Mouse (Mus musculus) gastrocnemius, adult 18-20 months (tissue): ENCODE data around the gene Bcl2l2. TPM values are rescaled to one million over a fixed set of nuclear protein-coding genes. Genes with fewer than 3 reads are reported as not detected.

Experiments used
- DNase-seq: peaks from one replicate; pipeline ENCODE4 v3.0.0; 2021; ENCODE audit warnings: low spot score
- total RNA-seq, 2 experiments: library from RNA; stranded (reverse); gene quantifications; 2 replicates each; pipeline ENCODE4 v1.2.3; 2021

Bcl2l2 gene
- total RNA-seq, 2 experiments from 2014 or later, result 22.3 to 27.3 TPM

- DNase-seq, result no peak
Measured at GRCm38 (mm10) chr14:54892200-54892599, 9.0 kb downstream of the Bcl2l2 start, which contains the start of gene Pabpn1. TSS of gene Pabpn1 (plus strand) at chr14:54892500.

DNA sequence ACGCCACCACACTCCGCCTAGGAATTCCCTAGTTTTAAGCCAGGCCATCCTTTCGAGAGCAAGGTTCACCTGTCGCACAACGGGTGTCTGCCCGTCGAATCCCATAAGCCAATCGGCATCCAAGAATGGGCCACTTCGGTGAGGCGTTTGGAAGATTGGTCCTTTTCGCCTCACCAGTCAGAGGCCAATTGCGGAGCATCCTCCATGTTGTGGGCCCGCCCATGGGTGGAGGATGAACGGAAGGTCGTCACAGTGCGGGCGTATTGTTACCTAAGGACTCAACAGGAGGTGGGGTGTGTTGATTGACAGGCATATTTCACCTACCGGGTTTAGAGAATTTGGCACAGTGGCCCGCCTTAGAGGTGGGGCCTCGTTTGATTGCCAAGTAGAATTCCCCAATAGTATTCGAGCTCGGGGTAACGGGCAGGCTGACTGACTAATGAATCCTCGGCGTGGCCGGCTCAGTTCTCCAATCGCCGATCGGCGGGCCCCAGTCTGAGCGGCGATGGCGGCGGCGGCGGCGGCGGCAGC is 10.5 kb downstream of the Bcl2l2 start:
- DNase-seq, result peak; percentile 99

GRCm38 (mm10) chr14:54894296-54895151 is 11.3 kb downstream of the Bcl2l2 start:
- DNase-seq, result peak; percentile 58

GRCm38 (mm10) chr14:54897445-54897844 is 14.3 kb downstream of the Bcl2l2 start:
- DNase-seq, result no peak

DNA sequence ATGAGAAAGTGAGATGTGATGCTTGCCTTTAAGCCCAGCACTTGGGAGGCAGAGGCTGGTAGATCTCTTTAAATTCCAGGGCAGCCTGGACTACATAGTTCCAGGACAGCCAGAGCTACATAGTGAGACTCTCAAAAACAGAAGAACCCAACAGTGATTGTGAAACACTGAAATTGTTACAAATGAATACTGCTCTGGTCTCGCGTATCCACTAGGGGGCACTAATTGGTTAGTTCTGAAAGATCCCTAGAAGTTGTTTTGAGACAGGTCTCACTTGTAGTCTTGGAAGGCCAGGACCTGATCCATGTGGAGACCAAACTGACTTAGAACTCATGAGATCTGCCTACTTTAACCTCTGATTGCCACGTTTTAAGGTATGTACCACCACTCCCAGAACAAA is 17.2 kb downstream of the Bcl2l2 start:
- DNase-seq, result peak; percentile 79

DNA sequence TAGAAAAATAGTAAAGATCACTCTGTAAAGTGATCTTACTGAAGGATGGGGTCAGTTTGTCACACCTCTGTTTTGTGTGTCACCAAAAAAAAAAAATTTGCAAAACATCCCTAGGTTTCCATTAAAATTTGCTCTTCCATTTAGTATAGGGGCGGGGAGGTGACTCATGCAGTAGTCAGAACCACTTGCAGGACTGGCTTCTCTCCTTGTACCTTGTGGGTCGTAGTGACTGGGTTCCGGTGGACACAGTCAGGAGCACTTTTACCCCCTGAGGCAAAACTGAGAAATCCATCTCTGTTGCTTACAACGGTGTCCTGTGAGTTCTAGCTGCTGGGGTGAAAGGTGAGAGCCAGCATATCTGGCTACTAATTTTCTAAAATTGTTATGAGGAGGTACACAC is 20.5 kb downstream of the Bcl2l2 start:
- DNase-seq, result no peak

- no peak for DNase-seq
Measured at GRCm38 (mm10) chr14:54908682-54909081, 25.5 kb downstream of the Bcl2l2 start.

DNA sequence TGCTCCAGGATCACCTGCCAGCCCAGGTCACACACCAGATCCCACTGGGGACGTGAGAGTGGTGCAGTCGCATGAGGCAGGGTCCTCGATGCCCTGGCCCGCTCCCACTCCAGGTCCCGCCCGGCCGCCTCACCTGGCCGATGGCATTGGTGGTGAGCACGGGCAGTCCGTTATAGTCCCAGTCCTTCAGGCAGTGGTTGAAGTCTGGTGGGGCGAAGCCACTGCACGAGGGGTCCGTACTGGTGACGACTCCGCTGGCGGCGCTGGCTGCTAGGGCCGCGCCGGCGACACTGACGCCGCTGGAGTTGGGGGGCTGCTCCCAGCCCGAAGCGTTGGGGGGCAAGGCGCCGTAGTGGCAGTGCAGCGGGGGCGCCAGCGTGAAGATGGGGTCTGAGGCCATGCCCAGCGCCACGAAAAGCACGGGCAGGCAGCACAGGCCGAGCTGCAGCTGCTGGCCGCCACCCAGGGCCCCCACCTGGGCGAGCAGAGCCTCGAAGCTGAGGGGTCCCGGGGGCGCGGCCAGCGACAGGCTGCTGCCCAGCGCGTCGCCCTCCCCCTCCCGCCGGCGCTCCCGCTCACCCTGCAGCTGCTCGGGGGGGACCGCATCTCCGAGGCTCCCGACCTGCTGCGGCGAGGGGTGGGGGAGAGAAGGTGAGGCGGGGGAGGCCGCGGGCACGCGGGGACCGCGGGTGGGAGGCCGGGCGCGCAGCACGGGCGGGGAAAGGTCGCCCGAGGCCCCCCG is 29.1 kb downstream of the Bcl2l2 start:
- DNase-seq, result no peak

- DNase-seq, result peak; percentile 54
Measured at GRCm38 (mm10) chr14:54912886-54913285, 29.7 kb downstream of the Bcl2l2 start, which contains the start of gene Slc22a17. TSS of gene Slc22a17 (minus strand) at chr14:54913132.

DNA sequence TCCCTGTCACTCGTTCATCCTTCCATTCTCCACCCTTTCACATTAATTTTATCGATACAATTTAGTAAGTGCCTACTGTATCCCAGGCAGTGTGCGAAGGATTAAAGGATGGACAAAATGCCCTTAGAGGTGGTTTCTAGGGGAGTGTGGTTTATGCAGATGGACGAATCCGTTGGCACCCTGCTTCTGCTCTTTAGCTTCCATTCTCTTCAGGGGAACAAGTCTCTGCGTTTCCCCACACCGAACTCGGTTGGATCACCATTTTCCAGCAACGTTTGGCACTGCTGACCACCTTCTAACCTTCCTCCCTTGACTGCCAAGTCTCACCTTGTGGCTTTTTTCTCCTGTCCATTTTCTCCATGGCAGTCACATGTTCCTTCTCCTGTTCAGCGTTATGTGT is 30.2 kb downstream of the Bcl2l2 start:
- no peak for DNase-seq

DNA sequence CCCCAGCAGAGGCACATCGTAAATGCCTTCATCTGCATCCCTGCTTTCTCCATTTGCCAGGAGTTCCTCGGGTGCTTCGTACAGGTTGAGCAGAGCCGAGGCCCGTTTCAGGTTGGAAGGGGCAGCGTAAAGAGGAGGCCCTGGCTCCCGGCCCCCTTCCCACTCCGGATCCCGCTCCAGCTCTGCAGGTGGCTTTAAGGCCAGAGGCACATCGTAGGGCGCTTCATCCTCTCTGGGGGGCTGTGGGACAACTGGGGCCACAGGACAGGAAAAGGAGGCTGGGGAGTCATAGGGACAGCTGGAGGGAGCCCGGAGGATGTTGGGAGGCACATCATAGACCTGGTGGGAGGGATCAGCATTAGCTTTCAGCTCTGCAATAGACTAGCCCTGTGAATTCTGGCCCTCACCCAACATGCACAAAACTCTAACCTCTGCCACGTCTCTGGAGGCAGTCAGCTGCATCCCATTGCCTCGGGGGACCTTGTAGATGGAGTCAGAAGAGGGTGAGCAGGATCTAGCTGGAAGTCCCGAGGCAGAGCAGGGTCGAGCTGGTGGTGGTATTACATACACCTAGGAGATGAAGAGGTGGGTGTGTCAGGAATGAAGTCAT is 37.0 kb downstream of the Bcl2l2 start:
- DNase-seq, result no peak

DNA sequence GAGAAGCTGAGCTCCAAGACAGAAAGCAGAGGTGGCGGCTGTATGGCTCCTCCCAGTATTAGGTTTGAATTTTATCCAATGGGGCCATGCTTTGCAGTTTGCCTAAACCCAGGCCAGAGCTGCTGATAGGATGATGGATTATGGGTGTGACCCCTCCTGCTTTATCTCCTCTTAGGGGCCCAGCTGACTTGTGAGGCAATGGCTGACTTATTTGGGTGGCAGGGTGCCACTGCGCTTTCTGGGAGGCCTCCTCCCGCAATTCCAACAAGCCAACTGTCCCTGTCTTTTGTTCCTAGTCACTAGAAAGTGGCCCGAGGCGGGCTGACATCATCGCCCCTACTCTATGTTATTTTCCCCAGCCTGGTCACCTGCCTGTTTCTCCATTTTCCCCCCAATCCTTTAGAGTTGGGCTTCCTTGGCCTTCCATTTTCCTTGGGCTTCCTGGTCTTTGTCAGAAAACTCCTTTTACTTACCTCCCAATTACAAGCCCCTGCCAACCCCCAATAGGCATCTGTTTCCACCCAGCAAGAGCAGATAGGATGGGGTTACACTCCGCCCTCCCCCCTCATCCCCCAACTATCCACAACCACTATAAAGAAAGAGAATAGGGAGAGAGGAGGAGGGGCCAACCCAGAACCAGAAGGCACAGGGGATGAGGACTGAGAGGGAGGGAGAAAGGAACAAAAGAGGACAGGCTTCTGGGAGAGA is 41.6 kb downstream of the Bcl2l2 start:
- DNase-seq, result peak; percentile 58

DNA sequence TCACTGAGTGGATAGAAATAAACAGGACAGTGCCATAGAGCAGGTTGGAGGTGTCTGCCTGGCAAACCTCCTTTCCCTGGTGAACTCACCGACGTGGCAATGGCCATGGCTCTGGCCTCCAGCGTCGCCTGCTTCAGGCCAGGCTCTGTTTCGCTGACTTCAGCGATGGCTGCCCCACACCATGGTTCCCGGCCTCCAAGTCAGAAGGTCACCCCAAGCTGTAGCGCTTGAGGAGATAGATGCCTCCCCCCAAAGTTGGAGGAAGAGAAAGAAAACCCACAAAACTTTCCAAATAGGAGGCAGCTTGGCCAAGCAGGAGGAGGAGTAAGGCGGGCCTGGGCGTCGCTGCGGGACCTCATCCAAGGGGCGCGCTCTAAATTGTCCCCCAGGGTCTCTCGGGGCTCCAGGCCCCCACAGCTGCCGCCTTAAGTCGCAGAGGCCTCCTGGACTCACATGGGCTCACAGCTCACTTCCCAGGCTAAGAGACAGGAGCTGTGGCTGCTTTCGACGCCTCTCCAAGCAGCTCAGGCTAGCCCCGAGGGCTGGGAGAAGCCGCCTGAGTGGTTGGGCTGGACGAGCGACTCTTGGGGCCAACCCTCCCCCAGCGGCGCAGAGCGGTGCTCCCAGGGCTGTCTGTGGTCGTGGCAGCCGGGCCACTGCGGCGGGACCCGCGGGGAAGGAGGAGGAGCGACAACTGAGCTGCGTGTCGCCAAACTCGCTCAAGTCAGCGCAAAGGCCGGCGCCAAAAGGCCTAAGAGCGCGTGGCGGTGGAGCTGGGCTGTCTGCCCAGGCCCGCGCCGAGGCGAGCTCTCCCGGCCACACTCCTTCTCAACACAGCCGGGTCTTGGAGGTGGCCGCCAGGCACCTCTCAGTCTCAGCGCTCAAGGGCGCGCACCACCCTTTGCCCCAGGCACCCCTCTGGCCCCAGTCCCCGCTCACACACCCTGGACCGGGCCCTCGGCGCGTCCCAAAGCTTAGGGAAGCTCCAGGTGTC is 42.5 kb downstream of the Bcl2l2 start, which contains the start of gene Efs:
Efs (minus strand) TSS at position 778 of the 994 bp plus-strand sequence.
- DNase-seq, result peak; percentile 66

GRCm38 (mm10) chr14:54926401-54927158 is 43.4 kb downstream of the Bcl2l2 start:
- peak; percentile 40 for DNase-seq

GRCm38 (mm10) chr14:54927296-54927695 is 44.1 kb downstream of the Bcl2l2 start:
- no peak for DNase-seq

DNA sequence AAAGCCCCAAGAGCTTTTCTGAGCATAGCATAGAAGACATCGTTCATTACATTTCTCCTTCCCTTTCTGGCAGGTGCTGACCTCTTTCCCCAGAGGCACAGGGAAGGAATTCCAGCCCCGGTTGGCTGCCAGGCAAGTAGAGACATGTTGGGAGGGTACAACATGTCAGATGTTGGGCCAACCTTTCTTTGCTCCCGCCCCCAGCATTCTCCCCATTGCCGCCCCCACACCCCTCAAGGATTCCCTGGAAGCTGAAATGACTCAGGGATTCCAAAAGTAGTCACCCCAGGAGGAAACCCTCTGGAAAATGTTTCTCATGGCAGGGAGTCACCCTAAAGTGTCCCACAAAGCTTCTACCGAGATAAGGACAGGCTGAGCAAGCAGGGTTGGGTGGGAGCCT is 46.6 kb downstream of the Bcl2l2 start:
- DNase-seq, result no peak

DNA sequence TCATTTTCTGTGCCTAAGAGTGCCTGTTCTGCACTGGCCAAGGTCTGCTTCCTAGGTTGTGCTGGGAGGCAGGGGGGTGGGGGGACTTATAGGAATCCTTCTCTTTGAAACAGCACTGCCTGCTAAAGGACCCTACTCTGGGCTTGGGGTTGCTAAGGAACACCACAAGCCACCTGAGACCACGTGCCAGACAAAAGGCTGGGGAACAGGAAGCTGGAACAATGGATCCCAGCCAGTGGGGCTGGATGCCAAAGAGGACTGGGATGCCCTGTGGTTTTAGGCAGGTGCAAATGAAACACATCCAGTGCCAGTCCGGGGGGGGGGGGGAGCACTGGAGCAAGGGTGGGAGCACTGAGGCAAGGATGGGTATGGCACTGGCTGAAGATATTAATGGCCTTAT is 47.3 kb downstream of the Bcl2l2 start:
- no peak for DNase-seq

- no peak for DNase-seq
Measured at GRCm38 (mm10) chr14:54932645-54933150, 49.5 kb downstream of the Bcl2l2 start, which contains the start of gene Il25. TSS of gene Il25 (plus strand) at chr14:54932695.
